Mouse (Mus musculus) fibroblast of lung, adult 2 months (primary cell): Measurements from ENCODE around the gene Oxsm.

Experiments
- DNase-seq: peaks from one replicate; pipeline ENCODE4 v3.0.0-alpha.2; 2011; ENCODE audit warnings: low read depth

Gene Oxsm

GRCm38 (mm10) chr14:16242193-16242815 is 7.3 kb downstream of the Oxsm start:
- no peak for DNase-seq

- DNase-seq = no peak
These were observed 13.1 kb downstream of the Oxsm start for GRCm38 (mm10) chr14:16236466-16236865.

DNA sequence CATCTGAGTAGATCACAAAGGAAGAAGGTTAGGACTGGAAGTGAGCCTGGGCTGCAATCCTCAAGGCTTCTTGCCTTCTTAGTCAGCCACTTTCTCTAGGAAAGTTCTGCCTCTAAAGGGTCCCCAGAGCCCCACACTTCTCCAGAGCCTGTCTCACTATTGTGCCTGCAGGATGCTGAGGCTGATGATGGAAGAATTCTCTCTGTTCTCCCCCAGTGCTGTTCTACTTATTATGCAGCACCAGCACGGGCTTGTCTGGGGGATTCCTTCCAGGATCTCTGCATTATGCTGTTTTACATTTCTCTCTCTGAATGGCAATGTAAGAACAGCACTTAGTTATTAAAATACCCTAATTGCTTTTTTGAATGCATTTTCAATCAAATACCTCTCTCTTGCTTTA is 16.1 kb downstream of the Oxsm start:
- no peak for DNase-seq

DNA sequence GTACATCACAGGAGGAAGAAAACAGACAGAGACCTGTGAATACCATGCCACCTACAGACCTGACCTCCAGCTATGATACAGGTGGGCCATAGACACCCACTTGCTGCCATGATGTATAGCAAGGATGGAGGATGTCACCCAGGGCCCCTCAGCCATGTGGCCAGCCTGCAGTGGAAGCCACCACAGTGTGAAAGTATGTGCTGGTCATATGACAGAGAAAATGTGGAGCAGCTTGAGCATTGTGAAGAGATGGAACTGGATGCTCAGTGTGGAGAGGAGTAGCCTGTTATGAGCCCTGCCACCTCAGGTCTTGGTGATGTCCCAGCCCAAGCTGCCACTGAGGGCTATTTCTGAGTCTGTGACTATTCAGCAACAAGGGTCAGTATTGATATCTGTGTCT is 19.0 kb downstream of the Oxsm start:
- DNase-seq = no peak

GRCm38 (mm10) chr14:16229395-16229794 is 20.2 kb downstream of the Oxsm start:
- DNase-seq = no peak

DNA sequence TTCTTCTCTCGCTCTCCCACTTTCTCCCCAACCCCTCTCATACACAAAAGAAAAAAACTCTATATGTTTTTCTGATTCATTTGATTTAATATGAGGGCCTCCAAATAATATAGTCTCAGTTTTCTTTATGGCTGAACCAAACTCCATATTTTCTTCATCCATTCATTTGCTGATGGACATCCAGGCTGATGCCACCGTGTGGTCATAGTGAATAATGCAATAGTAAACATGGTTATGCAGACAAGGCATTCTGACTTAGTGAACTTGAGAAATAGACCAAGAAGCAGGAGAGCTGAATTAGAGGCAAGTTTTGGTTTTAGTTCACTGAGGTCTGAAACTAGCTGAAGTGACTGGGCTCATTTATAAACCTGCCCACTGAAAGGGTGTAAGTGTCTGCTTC is 30.6 kb downstream of the Oxsm start:
- DNase-seq = peak; percentile 36

DNA sequence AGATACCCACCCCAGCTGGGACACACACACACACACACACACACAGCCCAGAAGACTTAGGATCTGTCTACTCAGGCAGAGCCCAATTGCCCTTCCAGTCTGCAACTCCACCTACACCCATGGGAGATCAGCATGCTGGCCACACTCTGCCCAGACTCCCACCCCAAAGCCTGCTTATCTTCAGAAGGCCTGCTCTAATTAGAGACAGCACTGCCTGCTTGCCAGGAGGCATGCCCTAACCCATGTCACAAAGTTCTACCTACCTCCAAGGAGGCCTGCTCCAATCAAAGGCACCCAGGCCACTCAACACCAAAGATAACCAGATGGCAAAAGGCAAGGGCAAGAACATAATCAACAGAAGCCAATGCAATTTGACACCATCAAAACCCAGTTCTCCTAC is 41.9 kb downstream of the Oxsm start:
- no peak for DNase-seq

DNA sequence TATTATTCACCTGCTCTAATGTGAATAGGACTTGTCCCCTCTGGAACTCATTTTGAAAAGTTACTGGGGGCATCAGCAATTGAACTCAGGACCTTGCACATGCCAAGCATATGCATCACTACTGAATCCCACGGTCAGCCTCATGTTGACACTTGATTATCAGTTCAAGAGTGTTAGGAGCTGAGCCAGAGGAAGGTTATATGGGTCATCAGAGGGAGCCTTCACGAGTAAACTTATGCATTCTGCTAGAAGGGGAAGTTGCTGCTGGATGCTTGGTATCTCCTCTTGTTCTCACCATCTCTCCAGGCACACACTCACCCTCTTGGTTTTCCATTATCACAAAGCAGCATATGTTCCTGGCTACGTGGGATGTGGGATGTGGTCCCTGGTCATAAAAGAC is 47.9 kb downstream of the Oxsm start:
- DNase-seq = no peak

- DNase-seq = no peak
These were observed 48.5 kb downstream of the Oxsm start for GRCm38 (mm10) chr14:16200969-16201638.

DNA sequence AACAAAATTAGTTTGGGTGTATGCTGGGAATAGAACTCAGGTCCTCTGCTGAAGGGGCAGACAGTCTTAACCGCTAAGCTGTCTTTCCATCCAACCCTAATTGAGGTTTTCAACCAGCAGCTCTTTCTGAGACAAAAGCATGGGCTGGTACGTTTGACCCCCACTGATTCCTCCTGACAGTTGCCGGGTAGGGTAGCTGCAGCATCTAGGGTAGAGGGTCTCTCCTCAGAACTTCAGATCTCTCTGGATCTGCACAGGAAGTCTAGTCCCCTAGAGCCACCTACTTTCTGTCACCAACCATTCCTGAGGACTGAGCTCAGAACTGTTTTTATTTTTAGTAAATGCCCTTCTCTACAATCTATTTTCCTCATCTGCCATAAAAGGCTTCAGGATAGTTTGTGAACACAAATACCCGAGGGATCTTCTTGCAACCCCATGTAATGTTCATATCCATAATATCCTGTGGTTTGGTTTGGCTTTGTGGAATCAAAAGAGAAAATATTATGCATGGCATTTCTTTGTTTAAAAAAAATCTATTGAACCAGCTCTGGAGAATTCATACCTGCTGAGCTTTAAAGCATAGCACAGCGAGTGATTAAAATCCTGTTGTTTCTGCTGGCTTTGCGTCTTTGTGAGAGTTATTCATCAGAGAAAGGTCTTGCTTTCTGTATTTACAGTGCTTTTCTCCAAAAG is 49.2 kb downstream of the Oxsm start:
- no peak for DNase-seq

DNA sequence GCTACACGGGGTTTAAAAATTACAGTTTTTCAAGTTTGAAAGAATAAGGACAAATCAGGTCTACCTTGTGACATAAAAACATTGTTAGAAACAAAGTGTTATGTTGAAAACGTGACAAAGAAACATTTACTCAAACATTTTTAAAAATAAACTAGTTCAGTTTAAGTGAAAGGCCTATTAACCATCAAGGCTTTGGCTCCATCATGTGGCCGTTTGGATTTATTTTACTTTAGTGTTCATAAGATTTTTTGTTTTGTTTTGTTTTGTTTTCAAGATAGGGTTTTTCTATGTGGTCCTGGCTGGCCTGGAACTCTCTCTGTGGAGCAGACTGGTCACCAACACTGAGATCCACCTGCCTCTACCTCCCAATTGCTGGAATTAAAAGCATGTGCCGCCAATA is 53.1 kb downstream of the Oxsm start:
- peak; percentile 2 for DNase-seq

DNA sequence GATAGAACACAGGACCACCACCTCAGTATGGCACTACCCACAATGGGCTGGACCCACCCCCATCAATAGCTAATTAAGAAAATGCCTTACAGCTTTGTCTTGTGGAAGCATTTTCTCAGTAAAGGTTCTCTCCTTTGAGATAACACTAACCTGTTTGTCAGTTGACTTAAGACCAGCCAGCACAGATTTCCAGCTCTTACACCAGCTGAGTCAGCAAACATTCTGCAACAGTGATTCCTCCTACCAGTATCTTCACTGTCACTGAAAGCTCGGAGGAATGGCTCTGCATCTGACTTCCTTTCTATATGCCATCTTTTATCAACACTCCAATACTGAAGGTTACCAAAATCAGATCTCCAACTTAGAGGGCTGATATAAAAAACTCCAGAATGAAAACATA is 54.1 kb downstream of the Oxsm start:
- DNase-seq = no peak

GRCm38 (mm10) chr14:16194125-16194524 is 55.5 kb downstream of the Oxsm start:
- DNase-seq = no peak

DNA sequence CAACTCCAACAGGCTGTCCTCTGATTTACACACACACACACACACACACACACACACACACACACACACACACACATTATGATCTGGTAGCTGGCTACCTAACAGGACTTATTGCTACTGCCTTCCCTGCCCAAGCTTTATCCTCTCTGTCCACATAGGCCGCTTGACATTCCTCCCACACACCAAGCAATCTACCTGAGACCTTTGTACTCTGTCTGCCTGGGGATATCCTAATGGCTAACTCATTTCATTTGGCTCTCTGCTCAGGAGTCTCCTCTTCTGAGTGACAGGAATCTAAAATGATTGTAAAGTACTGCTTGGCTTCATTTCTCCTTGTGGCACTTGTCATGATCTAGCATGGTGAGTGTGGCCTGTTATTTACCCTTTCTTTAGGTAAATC is 60.5 kb downstream of the Oxsm start:
- DNase-seq = no peak
